Mouse (Mus musculus): ENCODE data around the gene Bcr. TPM values are rescaled to one million over a fixed set of nuclear protein-coding genes. Genes with fewer than 3 reads are reported as not detected.

The Bcr gene
- total and polyA plus RNA-seq, 2 experiments from 2014 or later: 10.1 to 49.6 TPM

GRCm38 (mm10) chr10:75220722-75221121, 160.3 kb downstream of the Bcr start:
- H3K9ac ChIP-seq: no peak overlapping the region
- WGBS: 94% methylated on average over 3 of the region's 3 CpGs

GRCm38 (mm10) chr10:75221936-75222610, 161.7 kb downstream of the Bcr start:
- no peak for TF ChIP-seq CTCF (IDR thresholded peaks at IDR 0.05; ENCODE audit: low read depth)
- 64% methylated on average over 4 of the region's 4 CpGs for WGBS
- DNase-seq: no peak
- H3K9ac ChIP-seq: no peak overlapping the region
- no peaks in the 10 kb centered on the region for H3K9me3 ChIP-seq (ENCODE audit: low read length)
- H3K36me3 ChIP-seq (ENCODE audit: insufficient read depth): no peaks in the 10 kb centered on the region
- H3K27me3 ChIP-seq (ENCODE audit: insufficient read depth, low read length): no peaks in the 10 kb centered on the region
- H3K4me1 ChIP-seq (ENCODE audit: insufficient read depth): no peaks in the 10 kb centered on the region
- no peak overlapping the region for H3K4me3 ChIP-seq (ENCODE audit: low read depth, low read length)
- H3K4me2 ChIP-seq (ENCODE audit: low read depth): no peak overlapping the region
- no peak overlapping the region for H3K27ac ChIP-seq (ENCODE audit: low read depth, low read length)
- ATAC-seq: no peak

More at GRCm38 (mm10) chr10:75220722-75221121, 160.3 kb downstream of the Bcr start:
- Histone ChIP-seq H3K36me3 (ENCODE audit: insufficient read depth) (no peaks in the 10 kb centered on the region), H3K4me3 (ENCODE audit: low read depth, low read length) (no peak overlapping the region), H3K9me3 (ENCODE audit: low read length) (no peaks in the 10 kb centered on the region), H3K4me1 (ENCODE audit: insufficient read depth) (no peaks in the 10 kb centered on the region), H3K27ac (ENCODE audit: low read depth, low read length) (no peak overlapping the region), H3K4me2 (ENCODE audit: low read depth) (no peak overlapping the region), H3K27me3 (ENCODE audit: insufficient read depth, low read length) (no peaks in the 10 kb centered on the region)
- DNase-seq (no peak), ATAC-seq (no peak)
- no peak for TF ChIP-seq CTCF (IDR thresholded peaks at IDR 0.05; ENCODE audit: low read depth)

GRCm38 (mm10) chr10:75222611-75222998, 162.2 kb downstream of the Bcr start:
- no peaks in the 10 kb centered on the region for H3K27me3 ChIP-seq (ENCODE audit: insufficient read depth, low read length)
- WGBS: 76% methylated on average over 5 of the region's 5 CpGs
- H3K4me2 ChIP-seq (ENCODE audit: low read depth): no peak overlapping the region
- no peak; the same call in 1 of the 2 replicates for ATAC-seq
- no peaks in the 10 kb centered on the region for H3K4me1 ChIP-seq (ENCODE audit: insufficient read depth)
- TF ChIP-seq CTCF (IDR thresholded peaks at IDR 0.05; ENCODE audit: low read depth): no peak
- no peak for DNase-seq
- no peaks in the 10 kb centered on the region for H3K36me3 ChIP-seq (ENCODE audit: insufficient read depth)
- no peak overlapping the region for H3K4me3 ChIP-seq (ENCODE audit: low read depth, low read length)
- no peak overlapping the region for H3K9ac ChIP-seq
- H3K9me3 ChIP-seq (ENCODE audit: low read length): no peaks in the 10 kb centered on the region
- H3K27ac ChIP-seq (ENCODE audit: low read depth, low read length): no peak overlapping the region

GRCm38 (mm10) chr10:75224154-75224553, 163.8 kb downstream of the Bcr start:
- TF ChIP-seq CTCF (IDR thresholded peaks at IDR 0.05; ENCODE audit: low read depth): no peak
- DNase-seq (no peak), ATAC-seq (no peak)
- no peak overlapping the region for H3K4me2 ChIP-seq (ENCODE audit: low read depth)
- H3K9me3 ChIP-seq (ENCODE audit: low read length): no peaks in the 10 kb centered on the region
- no peak overlapping the region for H3K9ac ChIP-seq
- 69% methylated on average over 3 of the region's 3 CpGs for WGBS
- H3K36me3 ChIP-seq (ENCODE audit: insufficient read depth): no peaks in the 10 kb centered on the region
- no peak overlapping the region for H3K4me3 ChIP-seq (ENCODE audit: low read depth, low read length)
- no peaks in the 10 kb centered on the region for H3K27me3 ChIP-seq (ENCODE audit: insufficient read depth, low read length)
- H3K27ac ChIP-seq (ENCODE audit: low read depth, low read length): no peak overlapping the region
- H3K4me1 ChIP-seq (ENCODE audit: insufficient read depth): no peaks in the 10 kb centered on the region

- H3K9ac ChIP-seq: no peak overlapping the region
- no peak overlapping the region for H3K4me3 ChIP-seq (ENCODE audit: low read depth, low read length)
- no peaks in the 10 kb centered on the region for H3K9me3 ChIP-seq (ENCODE audit: low read length)
- 14% methylated on average over 1 of the region's 2 CpGs for WGBS
- DNase-seq: no peak
- no peaks in the 10 kb centered on the region for H3K27me3 ChIP-seq (ENCODE audit: insufficient read depth, low read length)
- ATAC-seq: no peak
- H3K27ac ChIP-seq (ENCODE audit: low read depth, low read length): no peak overlapping the region
- no peak overlapping the region for H3K4me2 ChIP-seq (ENCODE audit: low read depth)
- no peak for TF ChIP-seq CTCF (IDR thresholded peaks at IDR 0.05; ENCODE audit: low read depth)
- no peaks in the 10 kb centered on the region for H3K36me3 ChIP-seq (ENCODE audit: insufficient read depth)
- H3K4me1 ChIP-seq (ENCODE audit: insufficient read depth): no peaks in the 10 kb centered on the region
Observed at GRCm38 (mm10) chr10:75224630-75225029, 164.2 kb downstream of the Bcr start.

- Histone ChIP-seq H3K27ac (ENCODE audit: low read depth, low read length) (no peak overlapping the region), H3K4me3 (ENCODE audit: low read depth, low read length) (no peak overlapping the region), H3K9me3 (ENCODE audit: low read length) (no peaks in the 10 kb centered on the region), H3K9ac (no peak overlapping the region), H3K4me2 (ENCODE audit: low read depth) (no peak overlapping the region), H3K27me3 (ENCODE audit: insufficient read depth, low read length) (no peaks in the 10 kb centered on the region), H3K36me3 (ENCODE audit: insufficient read depth) (peaks cover 13% of the 10 kb centered on the region; the same call in 1 of the 2 replicates), H3K4me1 (ENCODE audit: insufficient read depth) (no peaks in the 10 kb centered on the region)
- no peak for TF ChIP-seq CTCF (IDR thresholded peaks at IDR 0.05; ENCODE audit: low read depth)
- no peak for DNase-seq
- 85% methylated on average over 3 of the region's 3 CpGs for WGBS
- no peak for ATAC-seq
Observed at GRCm38 (mm10) chr10:75227381-75227780, 167.0 kb downstream of the Bcr start.

GRCm38 (mm10) chr10:75230572-75230971, 170.2 kb downstream of the Bcr start:
- DNase-seq: no peak
- no peak for ATAC-seq

More at GRCm38 (mm10) chr10:75230572-75230971, 170.2 kb downstream of the Bcr start:
- Histone ChIP-seq H3K4me3 (ENCODE audit: low read depth, low read length) (no peak overlapping the region), H3K4me2 (ENCODE audit: low read depth) (no peak overlapping the region), H3K27ac (ENCODE audit: low read depth, low read length) (no peak overlapping the region), H3K27me3 (ENCODE audit: insufficient read depth, low read length) (no peaks in the 10 kb centered on the region), H3K36me3 (ENCODE audit: insufficient read depth) (peaks cover 23% of the 10 kb centered on the region), H3K9ac (no peak overlapping the region), H3K9me3 (ENCODE audit: low read length) (no peaks in the 10 kb centered on the region), H3K4me1 (ENCODE audit: insufficient read depth) (no peaks in the 10 kb centered on the region)
- 56% methylated on average over 4 of the region's 4 CpGs for WGBS
- TF ChIP-seq CTCF (IDR thresholded peaks at IDR 0.05; ENCODE audit: low read depth): no peak
